Mouse (Mus musculus): Measurements from ENCODE around the gene Atf7ip. TPM values are rescaled to one million over a fixed set of nuclear protein-coding genes. Genes with fewer than 3 reads are reported as not detected.

Gene Atf7ip
- total RNA-seq, 2 experiments from 2014 or later, result 119 to 123 TPM

DNA sequence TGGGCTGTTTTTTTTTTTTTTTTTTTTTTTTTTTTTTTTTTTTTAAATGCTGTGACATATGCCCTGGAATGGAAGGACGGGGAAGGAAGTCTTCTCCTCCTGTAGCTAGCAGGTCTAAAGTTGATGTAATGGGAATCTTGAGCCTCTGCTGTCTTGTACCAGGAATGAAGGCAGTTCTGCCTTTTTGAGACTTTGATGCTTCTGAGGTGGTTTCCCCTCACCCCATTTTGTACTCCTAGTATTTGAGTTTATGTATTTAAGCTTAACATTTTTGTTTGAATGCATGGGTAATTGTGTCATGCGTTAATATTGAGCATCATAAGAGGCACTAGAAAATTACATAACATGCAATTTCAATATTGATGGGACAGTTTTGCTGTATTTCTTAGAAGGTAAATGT is 14.4 kb downstream of the Atf7ip start:
- DNase-seq (ENCODE audit: low spot score in 2 of 2), result no peak

- DNase-seq (ENCODE audit: low spot score in 2 of 2), result no peak
These were observed 15.7 kb downstream of the Atf7ip start for GRCm38 (mm10) chr6:136521681-136522080.

DNA sequence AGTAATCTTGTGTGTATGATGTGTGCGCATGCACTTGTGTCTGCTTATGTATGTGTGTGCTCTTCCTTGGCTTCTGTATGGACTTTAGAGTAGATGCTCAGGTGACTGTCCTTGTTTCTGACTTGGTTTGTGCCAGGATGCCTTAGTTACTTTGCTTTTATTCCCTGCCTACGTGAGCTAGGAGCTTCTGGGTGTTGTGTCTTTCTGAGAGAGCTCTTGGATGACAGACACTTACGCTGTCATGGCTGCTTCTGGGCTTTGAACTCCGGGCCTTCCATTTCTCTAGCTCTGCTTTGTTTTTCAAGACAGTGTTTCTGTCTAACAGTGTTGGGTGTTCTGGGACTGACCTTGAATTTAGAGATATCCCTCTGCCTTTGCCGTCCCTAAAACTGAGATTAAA is 16.7 kb downstream of the Atf7ip start:
- no peak for DNase-seq (ENCODE audit: low spot score in 2 of 2)

DNA sequence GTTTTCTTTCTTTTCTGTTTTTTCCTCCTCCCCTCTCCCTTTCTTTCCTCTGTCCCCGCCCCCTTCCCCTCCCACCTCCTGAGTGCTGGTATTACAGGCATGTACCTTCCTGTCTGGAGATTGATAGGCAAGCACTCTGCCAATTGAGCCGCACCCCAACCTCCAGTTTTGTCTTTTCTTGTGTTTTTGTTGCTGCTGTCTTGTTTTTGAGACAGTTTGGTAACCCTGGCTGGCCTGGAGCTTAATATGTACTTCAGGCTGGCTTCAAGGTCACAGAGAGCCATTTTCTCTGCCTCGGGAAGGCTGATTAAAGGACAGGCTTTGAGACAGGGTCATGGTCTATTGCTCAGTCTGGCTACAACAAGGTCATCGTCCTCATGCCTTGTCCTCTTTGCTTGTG is 18.8 kb downstream of the Atf7ip start:
- no peak for DNase-seq (ENCODE audit: low spot score in 2 of 2)

GRCm38 (mm10) chr6:136525567-136525966 is 19.6 kb downstream of the Atf7ip start:
- DNase-seq (ENCODE audit: low spot score in 2 of 2), result no peak

DNA sequence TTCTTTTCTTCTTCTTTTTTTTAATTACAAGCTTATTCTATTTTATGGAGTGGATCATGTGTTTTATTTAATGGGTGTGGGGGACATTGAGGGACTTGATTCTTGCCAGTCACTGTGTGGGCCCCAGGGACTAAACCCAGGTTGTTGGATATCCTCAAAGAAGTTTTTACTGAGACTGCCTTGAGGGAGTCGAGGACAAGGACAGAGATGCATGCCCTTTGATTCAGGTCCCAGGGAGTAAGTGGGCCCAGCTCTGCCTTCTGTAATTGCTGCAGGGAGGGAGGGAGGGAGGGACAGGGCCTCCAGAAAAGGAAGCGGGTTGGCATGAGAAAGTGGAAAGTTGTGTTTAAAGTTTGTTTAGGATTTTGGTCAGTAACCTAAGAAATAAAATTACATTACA is 23.2 kb downstream of the Atf7ip start:
- no peak for DNase-seq (ENCODE audit: low spot score in 2 of 2)

DNA sequence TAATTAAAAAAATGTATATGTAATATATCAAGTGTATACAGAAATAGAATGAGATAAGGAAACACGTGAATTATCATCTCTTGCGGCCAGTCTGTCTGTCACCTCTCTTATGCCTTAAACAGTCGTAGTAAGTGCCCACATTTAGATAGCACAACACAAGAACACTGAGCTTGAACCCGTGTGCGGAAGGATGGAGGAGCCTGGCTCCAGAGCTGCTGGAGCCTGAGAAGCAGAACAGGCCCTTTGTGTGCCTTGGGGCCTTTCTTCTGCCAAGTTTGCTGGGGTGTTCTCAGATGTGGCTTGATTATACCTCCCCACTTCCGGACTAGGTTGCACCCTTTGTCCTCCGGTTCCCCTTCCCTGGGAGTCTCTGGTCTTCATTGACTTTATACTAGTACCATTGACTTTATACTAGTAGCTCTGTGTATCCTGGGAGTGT is 25.8 kb downstream of the Atf7ip start:
- no peak for DNase-seq (ENCODE audit: low spot score in 2 of 2)

- DNase-seq (ENCODE audit: low spot score in 2 of 2), result peak in 1 of 2 experiments; percentile 43
These were observed 26.7 kb downstream of the Atf7ip start for GRCm38 (mm10) chr6:136532535-136533291.

DNA sequence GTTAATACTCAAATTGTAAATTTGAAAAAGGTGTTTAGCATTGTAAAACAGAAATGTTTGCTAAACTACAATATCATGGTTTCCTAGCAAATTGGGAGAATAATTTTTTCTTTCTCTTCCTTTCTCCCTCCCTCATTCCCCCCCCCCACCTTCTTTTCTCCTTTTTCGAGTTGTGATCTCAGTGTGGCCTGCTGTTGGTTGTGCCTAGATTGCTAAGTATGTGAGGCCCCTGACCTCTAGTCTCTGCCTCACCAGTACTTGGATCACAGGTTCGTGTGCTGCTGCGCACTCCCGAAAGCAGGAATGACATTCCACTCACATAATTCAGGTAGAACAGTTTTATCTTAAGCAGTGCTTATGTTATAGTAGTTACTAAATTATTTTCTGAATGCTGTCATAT is 27.8 kb downstream of the Atf7ip start:
- DNase-seq (ENCODE audit: low spot score in 2 of 2), result no peak

GRCm38 (mm10) chr6:136534444-136534843 is 28.5 kb downstream of the Atf7ip start:
- DNase-seq (ENCODE audit: low spot score in 2 of 2), result no peak

- DNase-seq (ENCODE audit: low spot score in 2 of 2), result no peak
These were observed 29.2 kb downstream of the Atf7ip start for GRCm38 (mm10) chr6:136535176-136535575.

GRCm38 (mm10) chr6:136536121-136536520 is 30.2 kb downstream of the Atf7ip start:
- DNase-seq (ENCODE audit: low spot score in 2 of 2), result no peak

DNA sequence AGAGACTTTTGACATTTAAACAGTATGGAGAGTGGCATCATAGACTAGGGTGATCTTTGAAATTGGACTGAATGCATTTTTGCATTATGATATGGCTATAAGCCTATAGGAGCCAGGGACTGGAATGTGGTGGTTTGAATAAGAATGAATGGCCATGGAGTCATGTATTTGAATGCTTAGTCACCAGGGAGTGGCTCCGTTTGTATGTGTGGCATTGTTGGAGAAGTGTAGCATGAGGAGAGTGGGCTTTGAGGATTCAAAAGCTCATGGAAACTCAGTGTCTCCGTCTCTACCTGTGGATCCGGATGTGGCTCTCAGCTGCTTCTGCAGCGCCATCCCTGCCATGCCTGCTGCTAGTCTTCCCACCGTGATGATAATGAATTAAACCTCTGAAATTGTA is 35.4 kb downstream of the Atf7ip start:
- no peak for DNase-seq (ENCODE audit: low spot score in 2 of 2)

DNA sequence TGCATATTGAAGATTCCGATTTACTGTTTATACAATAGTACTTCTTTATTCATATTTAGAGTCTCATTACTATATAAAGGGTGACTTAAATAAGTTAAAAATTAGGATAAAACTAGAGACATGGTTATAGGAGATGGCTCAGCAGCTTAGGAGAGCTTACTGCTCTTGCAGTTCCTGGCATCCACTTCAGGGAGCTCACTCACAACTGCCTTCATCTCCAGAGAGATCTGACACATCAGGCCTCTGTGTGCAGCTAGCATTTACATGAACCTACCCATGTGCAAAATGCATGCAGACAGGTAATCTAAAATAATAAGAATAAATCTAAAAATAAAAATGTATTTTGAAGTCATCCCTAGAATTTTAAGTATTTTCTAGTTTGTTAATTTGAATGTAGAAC is 36.1 kb downstream of the Atf7ip start:
- DNase-seq (ENCODE audit: low spot score in 2 of 2), result no peak

- no peak for DNase-seq (ENCODE audit: low spot score in 2 of 2)
These were observed 37.2 kb downstream of the Atf7ip start for GRCm38 (mm10) chr6:136543164-136543563.

GRCm38 (mm10) chr6:136545284-136545870 is 39.4 kb downstream of the Atf7ip start:
- no peak for DNase-seq (ENCODE audit: low spot score in 2 of 2)

GRCm38 (mm10) chr6:136546286-136546685 is 40.3 kb downstream of the Atf7ip start:
- no peak for DNase-seq (ENCODE audit: low spot score in 2 of 2)

GRCm38 (mm10) chr6:136546987-136547386 is 41.0 kb downstream of the Atf7ip start:
- DNase-seq (ENCODE audit: low spot score in 2 of 2), result no peak

GRCm38 (mm10) chr6:136548041-136548770 is 42.2 kb downstream of the Atf7ip start:
- DNase-seq (ENCODE audit: low spot score in 2 of 2), result no peak

- DNase-seq (ENCODE audit: low spot score in 2 of 2), result no peak
These were observed 42.8 kb downstream of the Atf7ip start for GRCm38 (mm10) chr6:136548796-136549195.

GRCm38 (mm10) chr6:136549606-136550005 is 43.6 kb downstream of the Atf7ip start:
- no peak for DNase-seq (ENCODE audit: low spot score in 2 of 2)

DNA sequence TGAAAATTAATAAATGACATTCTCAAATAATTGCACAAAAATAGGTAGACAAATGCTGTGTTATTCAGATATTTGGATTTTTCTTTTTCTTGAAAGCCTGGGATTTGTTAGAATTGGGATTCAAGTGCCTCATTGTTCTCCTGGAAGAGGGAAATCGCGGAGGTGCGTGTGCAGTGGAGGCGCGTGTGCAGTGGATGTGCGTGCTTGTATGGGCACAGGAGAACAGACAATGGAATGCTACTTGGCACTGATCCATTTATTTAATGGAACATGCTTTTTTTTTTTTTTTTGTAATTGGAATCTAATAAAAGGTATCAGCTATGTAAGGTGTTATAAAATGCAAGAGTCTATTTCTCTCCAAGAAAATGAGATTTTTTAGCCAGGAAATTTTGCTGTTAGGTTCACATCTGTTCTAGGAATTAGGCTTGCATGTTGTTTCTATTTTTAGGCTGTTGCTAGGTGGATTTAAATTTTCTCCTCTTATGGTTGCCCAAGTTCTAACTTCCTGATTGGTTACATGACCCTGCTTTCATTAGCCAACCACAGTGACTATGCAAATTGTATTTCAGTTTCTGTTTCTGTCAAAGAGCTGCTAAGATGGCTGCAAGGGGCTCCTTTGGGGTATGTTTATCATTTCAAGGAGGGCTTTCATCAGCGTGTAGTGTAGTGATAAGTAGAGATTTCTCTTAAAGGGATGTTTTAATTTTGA is 44.8 kb downstream of the Atf7ip start:
- no peak for DNase-seq (ENCODE audit: low spot score in 2 of 2)

Data from adrenal gland, postnatal 4 days (tissue).